Mouse (Mus musculus): ENCODE measurements at regions not wholly inside any gene's neighbourhood (a gene's known extent, or its start where the extent isn't known, plus 50 kb on each side); places are given as distances from the start of the nearest gene placed in this dataset.

- no peaks in the 10 kb centered on the region for H3K36me3 ChIP-seq (replicated peaks)
- DNase-seq (ENCODE audit: low spot score) = no peak
- H3K9me3 ChIP-seq (replicated peaks) = no peaks in the 10 kb centered on the region
- TF ChIP-seq GATA2 (IDR thresholded peaks at IDR 0.05; ENCODE audit: borderline replicate concordance, low read depth, low read length) (no peak), TAL1 (conservative IDR thresholded peaks at IDR 0.05; ENCODE audit: low read depth, low read length) (no peak), CTCF (IDR thresholded peaks at IDR 0.05; ENCODE audit: low read depth, low read length) (no peak)
- H3K27me3 ChIP-seq (ENCODE audit: insufficient read depth, low read length) = peaks cover 24% of the 10 kb centered on the region
- no peak overlapping the region for H3K4me3 ChIP-seq (ENCODE audit: low read depth, low read length)
- peaks cover 5% of the 10 kb centered on the region; the same call in 1 of the 2 replicates for H3K4me1 ChIP-seq (ENCODE audit: insufficient read depth, low read depth, low read length)
- ATAC-seq (ENCODE audit: extremely low read depth, insufficient number of reproducible peaks, low FRiP score, poor library complexity, severe bottlenecking) = no peak
Observed at GRCm38 (mm10) chr8:46931267-46931666, 55.4 kb upstream of the Enpp6 start.

- TF ChIP-seq GATA2 (IDR thresholded peaks at IDR 0.05; ENCODE audit: borderline replicate concordance, low read depth, low read length) (no peak), POLR2AphosphoS5 (IDR thresholded peaks at IDR 0.05; ENCODE audit: insufficient replicate concordance, low read depth, low read length) (no peak), TAL1 (conservative IDR thresholded peaks at IDR 0.05; ENCODE audit: low read depth, low read length) (no peak), GATA1 (IDR thresholded peaks at IDR 0.05; ENCODE audit: borderline replicate concordance, low read length) (no peak), CTCF (IDR thresholded peaks at IDR 0.05; ENCODE audit: low read depth, low read length) (no peak)
- no peak for ATAC-seq (ENCODE audit: extremely low read depth, insufficient number of reproducible peaks, low FRiP score, poor library complexity, severe bottlenecking)
- peaks cover 5% of the 10 kb centered on the region; the same call in 1 of the 2 replicates for H3K4me1 ChIP-seq (ENCODE audit: insufficient read depth, low read depth, low read length)
- H3K36me3 ChIP-seq (replicated peaks) = no peaks in the 10 kb centered on the region
- H3K9me3 ChIP-seq (replicated peaks) = no peaks in the 10 kb centered on the region
- H3K27me3 ChIP-seq (ENCODE audit: insufficient read depth, low read length) = peaks cover 24% of the 10 kb centered on the region
- H3K4me3 ChIP-seq (ENCODE audit: low read depth, low read length) = no peak overlapping the region
- no peak for DNase-seq (ENCODE audit: low spot score)
Observed at GRCm38 (mm10) chr8:46933256-46933655, 53.4 kb upstream of the Enpp6 start.

GRCm38 (mm10) chr8:46934254-46934653 is 52.4 kb upstream of the Enpp6 start:
- DNase-seq (ENCODE audit: low spot score) = no peak
- Histone ChIP-seq H3K9me3 (replicated peaks) (no peaks in the 10 kb centered on the region), H3K27me3 (ENCODE audit: insufficient read depth, low read length) (peaks cover 27% of the 10 kb centered on the region), H3K36me3 (replicated peaks) (no peaks in the 10 kb centered on the region), H3K4me3 (ENCODE audit: low read depth, low read length) (no peak overlapping the region), H3K4me1 (ENCODE audit: insufficient read depth, low read depth, low read length) (peaks cover 5% of the 10 kb centered on the region; the same call in 1 of the 2 replicates)
- ATAC-seq (ENCODE audit: extremely low read depth, insufficient number of reproducible peaks, low FRiP score, poor library complexity, severe bottlenecking) = no peak
- TF ChIP-seq GATA2 (IDR thresholded peaks at IDR 0.05; ENCODE audit: borderline replicate concordance, low read depth, low read length) (no peak), POLR2AphosphoS5 (IDR thresholded peaks at IDR 0.05; ENCODE audit: insufficient replicate concordance, low read depth, low read length) (no peak), TAL1 (conservative IDR thresholded peaks at IDR 0.05; ENCODE audit: low read depth, low read length) (no peak), GATA1 (IDR thresholded peaks at IDR 0.05; ENCODE audit: borderline replicate concordance, low read length) (no peak)

- no peak overlapping the region for H3K4me3 ChIP-seq (ENCODE audit: low read depth, low read length)
- ATAC-seq (ENCODE audit: extremely low read depth, insufficient number of reproducible peaks, low FRiP score, poor library complexity, severe bottlenecking) (peak; percentile 60; the same call in 1 of the 2 replicates), DNase-seq (ENCODE audit: low spot score) (peak; percentile 73)
- no peak for TF ChIP-seq TAL1 (conservative IDR thresholded peaks at IDR 0.05; ENCODE audit: low read depth, low read length)
- no peak for TF ChIP-seq GATA2 (IDR thresholded peaks at IDR 0.05; ENCODE audit: borderline replicate concordance, low read depth, low read length)
- peak; percentile 68 for TF ChIP-seq CTCF (IDR thresholded peaks at IDR 0.05; ENCODE audit: low read depth, low read length)
- TF ChIP-seq GATA1 (IDR thresholded peaks at IDR 0.05; ENCODE audit: borderline replicate concordance, low read length) = no peak
- TF ChIP-seq POLR2AphosphoS5 (IDR thresholded peaks at IDR 0.05; ENCODE audit: insufficient replicate concordance, low read depth, low read length) = no peak
- peaks cover 5% of the 10 kb centered on the region; the same call in 1 of the 2 replicates for H3K4me1 ChIP-seq (ENCODE audit: insufficient read depth, low read depth, low read length)
- peaks cover 25% of the 10 kb centered on the region for H3K27me3 ChIP-seq (ENCODE audit: insufficient read depth, low read length)
- no peaks in the 10 kb centered on the region for H3K36me3 ChIP-seq (replicated peaks)
- no peaks in the 10 kb centered on the region for H3K9me3 ChIP-seq (replicated peaks)
Observed at GRCm38 (mm10) chr8:46934898-46935297, 51.8 kb upstream of the Enpp6 start.

- no peak overlapping the region for H3K4me3 ChIP-seq (ENCODE audit: low read depth, low read length)
- ATAC-seq (ENCODE audit: extremely low read depth, insufficient number of reproducible peaks, low FRiP score, poor library complexity, severe bottlenecking) = no peak
Observed at GRCm38 (mm10) chr8:46936039-46936438, 50.6 kb upstream of the Enpp6 start.

More at GRCm38 (mm10) chr8:46936039-46936438, 50.6 kb upstream of the Enpp6 start:
- Histone ChIP-seq H3K36me3 (replicated peaks) (no peaks in the 10 kb centered on the region), H3K9me3 (replicated peaks) (no peaks in the 10 kb centered on the region), H3K4me1 (ENCODE audit: insufficient read depth, low read depth, low read length) (peaks cover 5% of the 10 kb centered on the region; the same call in 1 of the 2 replicates), H3K27me3 (ENCODE audit: insufficient read depth, low read length) (peaks cover 29% of the 10 kb centered on the region)
- TF ChIP-seq POLR2AphosphoS5 (IDR thresholded peaks at IDR 0.05; ENCODE audit: insufficient replicate concordance, low read depth, low read length) (no peak), GATA2 (IDR thresholded peaks at IDR 0.05; ENCODE audit: borderline replicate concordance, low read depth, low read length) (no peak), CTCF (IDR thresholded peaks at IDR 0.05; ENCODE audit: low read depth, low read length) (no peak), GATA1 (IDR thresholded peaks at IDR 0.05; ENCODE audit: borderline replicate concordance, low read length) (no peak), TAL1 (conservative IDR thresholded peaks at IDR 0.05; ENCODE audit: low read depth, low read length) (no peak)
- no peak for DNase-seq (ENCODE audit: low spot score)
